Comparison of ENCODE assay signal across 8 mouse cellular contexts in genomic region chr6:124472801-124473200, GRCm38 (mm10). TPM values are rescaled to one million over a fixed set of nuclear protein-coding genes. Genes with fewer than 3 reads are reported as not detected.
DNase-seq lines count a peak whose midpoint lies in the region; ATAC-seq and TF ChIP-seq lines count a peak whose summit lies in the region.

No protein-coding gene starts in this region.

- WGBS in limb, embryonic 11.5 days: 36% methylated on average over 6 of the region's 6 CpGs
- WGBS in limb, embryonic 10.5 days: 37% methylated on average over 6 of the region's 6 CpGs
- WGBS in bone marrow, adult 2 months: 17% methylated on average over 6 of the region's 6 CpGs

- H3K9me3 ChIP-seq in limb, embryonic 11.5 days (ENCODE audit: control insufficient read depth, low read length): no peaks in the 10 kb centered on the region
- no peaks in the 10 kb centered on the region for H3K9me3 ChIP-seq in limb, embryonic 10.5 days (replicated peaks)

- TF ChIP-seq POLR2A in bone marrow, adult 2 months (IDR thresholded peaks at IDR 0.05; ENCODE audit: borderline replicate concordance, control insufficient read depth, low read depth, low read length): no peak

- TF ChIP-seq CTCF in bone marrow, adult 2 months (IDR thresholded peaks at IDR 0.05; ENCODE audit: control insufficient read depth, insufficient read depth, low read length): peak; percentile 78

- H3K36me3 ChIP-seq in limb, embryonic 11.5 days (ENCODE audit: control insufficient read depth, insufficient read depth, low read length): no peaks in the 10 kb centered on the region
- H3K36me3 ChIP-seq in limb, embryonic 10.5 days: no peaks in the 10 kb centered on the region

- no peak overlapping the region for H3K4me2 ChIP-seq in limb, embryonic 11.5 days (ENCODE audit: low read depth, severe bottlenecking)

- H3K27me3 ChIP-seq in limb, embryonic 11.5 days (ENCODE audit: control insufficient read depth, insufficient read depth, low read length): no peaks in the 10 kb centered on the region
- H3K27me3 ChIP-seq in limb, embryonic 10.5 days (ENCODE audit: low read depth, poor library complexity, severe bottlenecking): no peaks in the 10 kb centered on the region

- peak; percentile 60 for DNase-seq in cerebellum, adult 8-10 months
- DNase-seq in cerebellum, adult 11 months: no peak
- DNase-seq in limb, embryonic 11.5 days (ENCODE audit: low spot score): peak; percentile 41
- no peak for DNase-seq in limb, embryonic 10.5 days (ENCODE audit: low spot score)
- peak; percentile 58 for DNase-seq in kidney, postnatal 14 days
- DNase-seq in natural killer cell, adult 2 months (ENCODE audit: low spot score in 2 of 2): peak; percentile 34 to 49
- DNase-seq in right cerebral cortex, adult 18-20 months: no peak

- H3K27ac ChIP-seq in limb, embryonic 11.5 days (replicated peaks; ENCODE audit: low read depth, low read length): no peak overlapping the region
- no peak overlapping the region for H3K27ac ChIP-seq in limb, embryonic 10.5 days
- H3K27ac ChIP-seq in bone marrow, adult 2 months (ENCODE audit: control insufficient read depth, insufficient read depth, low read depth, low read length, poor library complexity): no peak overlapping the region

- H3K4me3 ChIP-seq in limb, embryonic 11.5 days (ENCODE audit: low read depth, low read length): no peak overlapping the region
- H3K4me3 ChIP-seq in limb, embryonic 10.5 days: no peak overlapping the region
- H3K4me3 ChIP-seq in bone marrow, adult 2 months (replicated peaks; ENCODE audit: control insufficient read depth, low read depth, low read length): no peak overlapping the region

- no peak for ATAC-seq in limb, embryonic 11.5 days (ENCODE audit: insufficient number of reproducible peaks, low FRiP score, low TSS enrichment, low read depth)

- H3K4me1 ChIP-seq in limb, embryonic 11.5 days (ENCODE audit: control insufficient read depth, insufficient read depth, low read length): no peaks in the 10 kb centered on the region
- no peaks in the 10 kb centered on the region for H3K4me1 ChIP-seq in limb, embryonic 10.5 days
- no peaks in the 10 kb centered on the region; the same call in none of the 2 replicates for H3K4me1 ChIP-seq in bone marrow, adult 2 months (ENCODE audit: control insufficient read depth, insufficient read depth, low read length)

- H3K9ac ChIP-seq in limb, embryonic 11.5 days (ENCODE audit: low read length): no peak overlapping the region

RNA-seq across cellular contexts. Expression of gene Clstn3, which starts 8.2 kb away (rescaled TPM):
- polyA plus RNA-seq in limb, embryonic 11.5 days (2014; fragmentation: Nextera tagmentation; extraction: Ambion mirVana): 4.3 and 4.4 TPM in 2 replicates
- polyA plus RNA-seq in limb, embryonic 10.5 days (2016; fragmentation: Nextera tagmentation; extraction: Ambion mirVana): 2.1 and 5.4 TPM in 2 replicates
- 4.6 and 5.3 TPM in 2 replicates for polyA plus RNA-seq in bone marrow, adult 2 months (2011; ENCODE audit: insufficient read depth, insufficient read length, low replicate concordance, missing spikeins)

RNA-seq across cellular contexts. Expression of gene C1rl, which starts 20.1 kb away (rescaled TPM):
- polyA plus RNA-seq in limb, embryonic 11.5 days (2014; fragmentation: Nextera tagmentation; extraction: Ambion mirVana): 0.33 and 0.47 TPM in 2 replicates
- 0.69 and 0.84 TPM in 2 replicates for polyA plus RNA-seq in limb, embryonic 10.5 days (2016; fragmentation: Nextera tagmentation; extraction: Ambion mirVana)
- 2.4 and 8.5 TPM in 2 replicates for polyA plus RNA-seq in bone marrow, adult 2 months (2011; ENCODE audit: insufficient read depth, insufficient read length, low replicate concordance, missing spikeins)

RNA-seq across cellular contexts. Expression of gene C1ra, which starts 39.4 kb away (rescaled TPM):
- polyA plus RNA-seq in limb, embryonic 11.5 days (2014; fragmentation: Nextera tagmentation; extraction: Ambion mirVana): 0.19 and 0.23 TPM in 2 replicates
- polyA plus RNA-seq in limb, embryonic 10.5 days (2016; fragmentation: Nextera tagmentation; extraction: Ambion mirVana): 0.06 and 0.26 TPM in 2 replicates
- 4.5 and 8.9 TPM in 2 replicates for polyA plus RNA-seq in bone marrow, adult 2 months (2011; ENCODE audit: insufficient read depth, insufficient read length, low replicate concordance, missing spikeins)

RNA-seq across cellular contexts. Expression of gene Pex5, which starts 57.9 kb away (rescaled TPM):
- polyA plus RNA-seq in limb, embryonic 11.5 days (2014; fragmentation: Nextera tagmentation; extraction: Ambion mirVana): 35.9 and 40.5 TPM in 2 replicates
- polyA plus RNA-seq in limb, embryonic 10.5 days (2016; fragmentation: Nextera tagmentation; extraction: Ambion mirVana): 38.0 and 41.4 TPM in 2 replicates
- 11.0 and 16.6 TPM in 2 replicates for polyA plus RNA-seq in bone marrow, adult 2 months (2011; ENCODE audit: insufficient read depth, insufficient read length, low replicate concordance, missing spikeins)

Comparison
In these comparisons a context has a peak if more than half of its experiments do, and no peak if none do; other contexts are left out.
1. DNase-seq: peak in cerebellum, adult 8-10 months (single experiment), limb, embryonic 11.5 days (single experiment), kidney, postnatal 14 days (single experiment) and natural killer cell, adult 2 months (2 of 2); none in cerebellum, adult 11 months (single experiment), limb, embryonic 10.5 days (single experiment) and right cerebral cortex, adult 18-20 months (single experiment).